Mouse (Mus musculus): Measurements from ENCODE around the gene AI854703.

Gene AI854703

DNA sequence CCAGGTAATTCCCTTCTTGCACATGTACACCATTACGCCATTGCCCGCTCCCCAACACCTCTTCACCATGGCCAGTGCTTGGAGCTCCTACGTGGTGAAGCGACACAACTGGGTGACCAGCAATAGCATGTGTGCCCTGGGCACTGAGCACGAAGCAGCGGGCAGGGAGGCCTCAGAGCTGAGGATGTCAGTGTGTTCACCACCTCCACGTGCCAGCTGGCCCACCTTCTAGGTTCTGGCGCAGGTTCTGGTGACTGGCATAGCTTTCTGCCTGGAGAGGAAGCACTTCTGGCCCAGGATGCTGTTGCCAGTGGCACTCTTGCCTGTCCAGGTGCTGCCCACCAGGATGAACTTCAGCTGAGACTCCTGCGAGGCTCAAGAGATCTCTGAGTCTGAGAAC lies 38.9 kb downstream of the AI854703 start:
- DNase-seq: no peak

GRCm38 (mm10) chr6:48666159-48666586 lies 39.6 kb downstream of the AI854703 start:
- no peak for DNase-seq

GRCm38 (mm10) chr6:48668022-48668421 lies 41.5 kb downstream of the AI854703 start:
- no peak for DNase-seq

GRCm38 (mm10) chr6:48669446-48669969 lies 42.9 kb downstream of the AI854703 start:
- DNase-seq: no peak

- no peak for DNase-seq
These were observed 47.9 kb downstream of the AI854703 start for GRCm38 (mm10) chr6:48674291-48675058.

DNA sequence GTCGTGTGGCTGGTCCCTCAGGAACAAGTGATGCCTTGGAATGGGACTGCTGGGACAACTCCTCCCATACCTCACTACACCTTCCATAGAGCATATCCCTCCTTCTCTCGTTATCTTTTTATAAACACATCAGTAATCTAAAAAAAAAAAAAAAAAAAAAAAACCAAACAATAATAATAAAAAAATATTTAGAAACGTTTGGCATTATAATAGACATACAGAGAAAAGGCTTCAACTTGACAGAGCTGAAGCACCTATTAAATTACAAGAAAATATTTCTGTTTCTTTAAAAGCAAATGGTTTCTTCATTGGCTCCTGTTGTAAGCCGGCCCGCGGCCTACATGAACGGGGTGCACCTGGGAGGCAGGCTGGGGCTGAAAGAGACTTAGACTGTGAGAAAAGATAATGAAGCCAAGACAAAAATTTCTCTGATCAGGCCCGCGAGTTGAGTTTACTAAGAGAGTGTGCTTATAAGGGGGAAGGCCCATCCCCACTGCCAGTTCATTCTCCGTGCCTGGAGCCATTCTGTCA lies 48.9 kb downstream of the AI854703 start:
- no peak for DNase-seq

DNA sequence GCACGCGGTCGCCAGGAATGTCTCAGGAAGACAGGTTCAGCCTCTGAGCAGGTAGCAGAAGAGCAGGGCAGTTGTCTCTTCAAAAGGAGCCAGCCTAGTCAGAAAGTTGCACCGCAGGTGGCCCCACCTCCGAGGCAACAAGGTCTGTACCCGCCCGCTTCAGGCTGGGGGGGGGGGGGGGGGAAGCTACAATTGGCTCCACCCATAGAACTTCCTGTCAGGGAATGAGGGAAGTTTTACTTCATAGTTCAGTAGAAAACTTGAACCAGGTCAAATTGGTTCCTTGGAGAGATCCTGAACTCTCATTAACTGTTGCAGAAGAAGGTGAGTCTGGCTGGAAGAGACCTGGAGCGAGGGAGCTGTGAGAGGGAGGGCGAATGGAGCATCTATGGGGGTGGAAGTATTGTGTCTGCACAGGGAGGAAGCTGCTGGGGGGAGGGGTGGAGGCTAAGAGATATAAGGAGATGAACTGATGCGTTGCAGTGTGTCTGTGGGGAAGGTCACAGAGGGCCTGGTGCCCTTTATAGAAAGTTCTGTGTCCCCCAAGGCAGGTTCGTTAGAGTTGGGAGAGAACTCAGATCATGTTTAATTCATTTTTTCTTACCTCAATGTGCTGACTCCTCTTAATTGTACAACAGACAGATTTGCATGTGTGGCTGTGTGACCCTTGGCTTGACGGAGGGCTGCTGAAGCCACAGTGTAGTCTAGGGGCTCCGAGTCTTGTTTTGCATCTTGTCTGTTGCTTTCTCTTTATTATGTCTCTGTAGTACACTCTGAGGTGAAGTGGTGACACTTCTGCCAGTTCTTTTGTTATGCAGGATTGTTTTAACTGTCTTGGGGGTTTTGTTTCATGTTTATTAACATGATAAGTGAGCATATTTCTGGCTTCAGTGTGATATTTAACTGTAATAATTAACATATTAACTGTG lies 49.6 kb downstream of the AI854703 start, which contains the start of gene Gimap9:
Gene Gimap9, plus strand, starts transcription at position 199 of the 929 bp plus-strand sequence.
- no peak for DNase-seq

DNA sequence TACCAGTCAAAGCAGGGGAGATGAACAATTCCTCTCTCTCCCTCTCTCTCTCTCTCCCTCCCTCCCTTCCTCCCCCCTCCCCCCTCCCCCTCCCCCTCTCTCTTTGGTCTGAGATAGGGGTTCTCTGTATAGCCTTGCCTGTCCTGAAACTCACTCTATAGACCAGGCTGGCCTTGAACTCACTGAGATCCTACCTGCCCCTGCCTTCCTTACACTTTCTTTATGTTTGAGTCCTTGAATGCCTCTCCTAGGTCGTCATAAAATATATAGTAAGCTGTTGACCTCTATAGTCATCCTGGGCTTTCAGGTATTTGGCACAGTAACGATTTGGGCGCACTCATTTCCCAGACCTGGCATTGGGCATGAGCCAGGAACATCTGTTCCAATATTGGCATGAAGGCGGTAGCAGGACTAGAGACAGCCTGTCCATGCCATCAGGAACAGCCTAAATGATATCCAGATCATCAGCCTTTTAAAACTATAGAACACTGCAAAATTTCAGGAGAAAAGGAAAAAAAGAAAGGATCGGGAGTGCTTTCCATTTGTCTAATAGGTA lies 50.4 kb downstream of the AI854703 start:
- no peak for DNase-seq

GRCm38 (mm10) chr6:48677492-48678345 lies 51.2 kb downstream of the AI854703 start:
- no peak for DNase-seq

DNA sequence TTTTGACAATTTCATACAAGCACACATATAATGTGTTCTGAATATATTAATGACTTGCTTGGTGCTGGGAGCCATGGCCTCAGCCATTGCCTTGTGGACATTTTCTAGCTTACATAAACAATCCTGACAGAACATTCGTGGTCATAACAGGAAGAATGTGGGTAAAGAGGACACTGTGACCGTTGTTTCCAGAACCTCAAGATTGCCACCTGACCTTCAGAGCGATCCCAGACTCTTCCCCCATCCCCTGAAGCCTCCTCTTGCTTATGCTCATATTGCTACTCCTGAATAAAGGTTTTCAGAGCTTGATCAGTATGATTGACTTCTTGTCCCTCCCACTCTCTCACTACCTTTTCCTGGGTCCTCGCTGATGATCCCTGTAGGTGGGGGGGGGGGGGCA lies 51.8 kb downstream of the AI854703 start:
- no peak for DNase-seq

DNA sequence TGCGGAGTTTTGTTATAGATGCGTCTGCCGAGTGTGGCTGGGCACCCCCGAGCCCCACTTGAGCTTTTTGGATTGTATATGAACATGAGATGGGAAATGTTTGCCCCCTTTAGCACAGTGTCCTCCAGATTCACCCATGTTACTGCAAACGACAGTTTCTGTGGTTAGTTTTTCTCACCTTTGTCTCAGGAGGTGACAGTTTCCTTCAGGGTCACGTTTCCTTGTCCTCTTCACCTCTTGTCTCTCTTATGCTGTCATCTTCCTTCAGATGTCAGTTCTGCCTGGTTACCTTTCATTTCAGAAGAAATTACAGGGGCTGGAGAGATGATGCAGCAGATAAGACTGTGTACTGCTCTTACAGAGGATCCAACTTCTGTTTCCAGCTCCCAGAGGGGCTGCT lies 53.1 kb downstream of the AI854703 start:
- DNase-seq: no peak

DNA sequence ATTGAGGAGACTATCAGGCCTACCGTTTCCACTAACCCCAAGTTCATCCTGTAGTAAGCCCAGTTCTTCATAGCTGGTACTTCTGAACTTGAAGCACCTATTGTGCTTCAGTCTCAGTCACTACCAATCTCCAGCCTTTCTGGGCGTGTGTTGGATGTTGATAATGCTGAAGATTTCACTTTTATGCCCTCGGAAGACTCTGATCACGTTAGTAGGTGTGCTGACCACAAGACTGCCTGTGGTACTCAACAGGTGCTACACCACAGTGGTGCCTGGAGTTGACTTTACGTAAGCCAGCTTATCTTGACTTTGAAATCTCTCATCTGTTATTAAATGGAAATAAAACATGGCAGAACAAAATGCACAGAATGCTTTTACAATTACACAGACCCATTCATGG lies 53.9 kb downstream of the AI854703 start:
- no peak for DNase-seq

DNA sequence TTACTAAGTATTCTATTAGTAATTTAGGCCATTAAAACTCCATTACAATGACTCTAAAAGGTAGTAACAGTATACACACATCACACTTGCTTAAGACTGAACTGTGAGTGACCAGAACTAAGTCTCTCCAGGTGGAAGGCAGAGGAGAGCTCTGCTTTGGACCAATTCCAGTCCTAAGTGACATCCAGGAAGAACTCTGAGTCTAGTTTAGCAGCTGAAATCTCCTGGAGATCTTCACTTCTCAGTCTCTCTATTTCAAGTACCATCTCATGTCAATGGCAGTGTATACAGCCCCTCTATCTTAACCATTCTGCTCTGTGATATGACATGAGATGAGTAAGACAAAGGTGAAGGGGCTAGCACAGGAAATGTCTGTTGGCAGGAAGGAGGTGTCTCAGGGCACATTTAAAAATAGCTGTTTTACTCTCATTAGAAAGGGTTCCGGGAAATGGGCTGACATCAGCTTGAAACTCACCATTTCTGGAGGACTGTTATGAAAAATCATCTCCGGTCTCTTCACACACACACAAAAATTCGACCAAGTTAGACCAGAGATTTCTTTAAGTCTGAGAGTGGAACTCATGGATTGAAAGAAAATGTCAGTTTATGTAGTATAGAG lies 55.0 kb downstream of the AI854703 start:
- DNase-seq: no peak

GRCm38 (mm10) chr6:48682271-48682670 lies 55.7 kb downstream of the AI854703 start:
- DNase-seq: peak in 1 of 2 experiments; percentile 7

Data from cerebellum, postnatal 25 days (tissue).